Mouse (Mus musculus): Measurements from ENCODE around the gene Gas2. TPM values are rescaled to one million over a fixed set of nuclear protein-coding genes. Genes with fewer than 3 reads are reported as not detected.

The Gas2 gene
- polyA plus RNA-seq, 1 experiment from 2014 or later, result 34.0 TPM

GRCm38 (mm10) chr7:51872597-51872996 lies 10.8 kb downstream of the Gas2 start:
- H3K4me1 ChIP-seq (replicated peaks; ENCODE audit: control insufficient read depth, insufficient read depth, low read length), result no peaks in the 10 kb centered on the region
- H3K4me3 ChIP-seq (ENCODE audit: low read depth, low read length), result no peak overlapping the region
- no peaks in the 10 kb centered on the region for H3K36me3 ChIP-seq (ENCODE audit: control insufficient read depth, insufficient read depth, low read length)
- H3K27me3 ChIP-seq (ENCODE audit: control insufficient read depth, insufficient read depth, low read length), result no peaks in the 10 kb centered on the region
- H3K27ac ChIP-seq (ENCODE audit: low read depth, low read length), result no peak overlapping the region
- no peak for DNase-seq (ENCODE audit: low spot score)
- no peak overlapping the region for H3K4me2 ChIP-seq (ENCODE audit: low read depth, low read length, severe bottlenecking)
- no peak for ATAC-seq (replicated peaks; ENCODE audit: low FRiP score)
- H3K9me3 ChIP-seq (ENCODE audit: control insufficient read depth, low read length), result no peaks in the 10 kb centered on the region
- no peak overlapping the region for H3K9ac ChIP-seq (ENCODE audit: low read length)

- H3K27ac ChIP-seq (ENCODE audit: low read depth, low read length), result no peak overlapping the region
- H3K4me2 ChIP-seq (ENCODE audit: low read depth, low read length, severe bottlenecking), result no peak overlapping the region
- no peak for ATAC-seq (replicated peaks; ENCODE audit: low FRiP score)
- H3K4me1 ChIP-seq (replicated peaks; ENCODE audit: control insufficient read depth, insufficient read depth, low read length), result 0 out of 2 replicates have a peak, but pooled peaks cover 2% of the 10 kb centered on the region
- H3K4me3 ChIP-seq (ENCODE audit: low read depth, low read length), result no peak overlapping the region
- no peak overlapping the region for H3K9ac ChIP-seq (ENCODE audit: low read length)
- no peak for DNase-seq (ENCODE audit: low spot score)
- H3K9me3 ChIP-seq (ENCODE audit: control insufficient read depth, low read length), result no peaks in the 10 kb centered on the region
- no peaks in the 10 kb centered on the region for H3K36me3 ChIP-seq (ENCODE audit: control insufficient read depth, insufficient read depth, low read length)
- no peaks in the 10 kb centered on the region for H3K27me3 ChIP-seq (ENCODE audit: control insufficient read depth, insufficient read depth, low read length)
Observed at GRCm38 (mm10) chr7:51876316-51876715, 14.5 kb downstream of the Gas2 start.

DNA sequence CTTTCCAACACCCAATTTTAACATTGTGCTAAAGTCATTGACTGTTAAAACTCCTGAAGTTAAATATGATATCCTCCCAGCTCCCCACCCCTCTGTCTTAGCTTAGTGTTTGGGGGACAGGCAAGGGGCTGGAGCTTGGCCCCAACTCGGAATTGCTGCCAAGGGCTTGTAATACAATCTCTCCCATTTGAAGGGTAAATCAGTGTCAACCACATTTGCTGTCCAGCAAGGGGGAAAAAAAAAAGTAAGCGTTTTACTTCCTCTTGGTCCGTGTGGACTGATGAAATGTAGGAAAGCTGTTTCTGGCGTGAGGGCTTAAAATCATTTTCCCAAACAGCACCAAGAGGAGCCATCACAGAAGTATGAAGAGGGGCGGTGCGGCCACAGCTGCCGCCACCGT lies 16.9 kb downstream of the Gas2 start:
- Histone ChIP-seq H3K27ac (ENCODE audit: low read depth, low read length) (peak overlapping the region; percentile 53; the same call in 1 of the 2 replicates), H3K4me2 (ENCODE audit: low read depth, low read length, severe bottlenecking) (peak overlapping the region; percentile 79), H3K4me3 (ENCODE audit: low read depth, low read length) (peak overlapping the region; percentile 39), H3K9ac (ENCODE audit: low read length) (peak overlapping the region; percentile 79), H3K36me3 (ENCODE audit: control insufficient read depth, insufficient read depth, low read length) (no peaks in the 10 kb centered on the region), H3K27me3 (ENCODE audit: control insufficient read depth, insufficient read depth, low read length) (no peaks in the 10 kb centered on the region), H3K9me3 (ENCODE audit: control insufficient read depth, low read length) (no peaks in the 10 kb centered on the region), H3K4me1 (replicated peaks; ENCODE audit: control insufficient read depth, insufficient read depth, low read length) (0 out of 2 replicates have a peak, but pooled peaks cover 2% of the 10 kb centered on the region)
- DNase-seq (ENCODE audit: low spot score) (no peak), ATAC-seq (replicated peaks; ENCODE audit: low FRiP score) (no peak; the same call in 1 of the 2 replicates)
- 2% methylated on average over 8 of the region's 8 CpGs for WGBS

- Histone ChIP-seq H3K4me1 (replicated peaks; ENCODE audit: control insufficient read depth, insufficient read depth, low read length) (0 out of 2 replicates have a peak, but pooled peaks cover 2% of the 10 kb centered on the region), H3K9ac (ENCODE audit: low read length) (peak overlapping the region; percentile 79), H3K4me2 (ENCODE audit: low read depth, low read length, severe bottlenecking) (peak overlapping the region; percentile 79), H3K27ac (ENCODE audit: low read depth, low read length) (peak overlapping the region; percentile 53; the same call in 1 of the 2 replicates), H3K4me3 (ENCODE audit: low read depth, low read length) (peak overlapping the region; percentile 39), H3K9me3 (ENCODE audit: control insufficient read depth, low read length) (no peaks in the 10 kb centered on the region), H3K36me3 (ENCODE audit: control insufficient read depth, insufficient read depth, low read length) (no peaks in the 10 kb centered on the region), H3K27me3 (ENCODE audit: control insufficient read depth, insufficient read depth, low read length) (no peaks in the 10 kb centered on the region)
- ATAC-seq (replicated peaks; ENCODE audit: low FRiP score), result peak; percentile 96
- WGBS, result 1% methylated on average over 17 of the region's 17 CpGs
- DNase-seq (ENCODE audit: low spot score), result peak; percentile 75
Observed at GRCm38 (mm10) chr7:51879136-51879723, 17.4 kb downstream of the Gas2 start.

DNA sequence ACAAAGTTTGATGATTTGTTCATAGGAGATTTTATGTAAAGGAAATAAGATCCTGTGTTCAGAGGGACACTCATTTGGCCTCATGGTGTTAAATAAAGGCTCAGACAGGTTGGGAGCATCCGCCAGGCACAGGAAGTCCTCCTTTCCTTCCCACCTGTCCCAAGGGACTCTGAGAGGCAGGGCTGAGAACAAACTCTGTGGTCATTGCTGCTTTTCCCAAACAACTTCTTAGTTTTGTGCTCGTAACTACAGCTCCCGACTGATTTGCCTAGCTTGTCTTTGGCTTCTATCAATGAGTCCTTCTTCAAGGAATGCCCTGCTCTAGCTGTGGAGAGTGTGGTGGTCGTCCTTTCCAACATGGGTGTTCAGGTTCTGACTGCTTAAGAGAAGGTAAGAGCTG lies 18.3 kb downstream of the Gas2 start:
- Histone ChIP-seq H3K4me1 (replicated peaks; ENCODE audit: control insufficient read depth, insufficient read depth, low read length) (0 out of 2 replicates have a peak, but pooled peaks cover 2% of the 10 kb centered on the region), H3K27me3 (ENCODE audit: control insufficient read depth, insufficient read depth, low read length) (no peaks in the 10 kb centered on the region), H3K9ac (ENCODE audit: low read length) (no peak overlapping the region), H3K9me3 (ENCODE audit: control insufficient read depth, low read length) (no peaks in the 10 kb centered on the region), H3K36me3 (ENCODE audit: control insufficient read depth, insufficient read depth, low read length) (no peaks in the 10 kb centered on the region), H3K4me2 (ENCODE audit: low read depth, low read length, severe bottlenecking) (no peak overlapping the region), H3K27ac (ENCODE audit: low read depth, low read length) (no peak overlapping the region), H3K4me3 (ENCODE audit: low read depth, low read length) (no peak overlapping the region)
- ATAC-seq (replicated peaks; ENCODE audit: low FRiP score) (no peak), DNase-seq (ENCODE audit: low spot score) (no peak)
- 80% methylated on average over 4 of the region's 4 CpGs for WGBS

GRCm38 (mm10) chr7:51885345-51885744 lies 23.5 kb downstream of the Gas2 start:
- ATAC-seq (replicated peaks; ENCODE audit: low FRiP score), result no peak
- Histone ChIP-seq H3K27me3 (ENCODE audit: control insufficient read depth, insufficient read depth, low read length) (no peaks in the 10 kb centered on the region), H3K27ac (ENCODE audit: low read depth, low read length) (no peak overlapping the region), H3K9ac (ENCODE audit: low read length) (no peak overlapping the region), H3K4me3 (ENCODE audit: low read depth, low read length) (no peak overlapping the region), H3K36me3 (ENCODE audit: control insufficient read depth, insufficient read depth, low read length) (no peaks in the 10 kb centered on the region), H3K4me1 (replicated peaks; ENCODE audit: control insufficient read depth, insufficient read depth, low read length) (no peaks in the 10 kb centered on the region), H3K9me3 (ENCODE audit: control insufficient read depth, low read length) (no peaks in the 10 kb centered on the region), H3K4me2 (ENCODE audit: low read depth, low read length, severe bottlenecking) (no peak overlapping the region)
- WGBS, result 63% methylated on average over 3 of the region's 3 CpGs
- no peak for DNase-seq (ENCODE audit: low spot score)

GRCm38 (mm10) chr7:51887678-51888567 lies 26.1 kb downstream of the Gas2 start:
- Histone ChIP-seq H3K9me3 (ENCODE audit: control insufficient read depth, low read length) (no peaks in the 10 kb centered on the region), H3K4me3 (ENCODE audit: low read depth, low read length) (no peak overlapping the region), H3K9ac (ENCODE audit: low read length) (no peak overlapping the region), H3K27ac (ENCODE audit: low read depth, low read length) (no peak overlapping the region), H3K36me3 (ENCODE audit: control insufficient read depth, insufficient read depth, low read length) (no peaks in the 10 kb centered on the region), H3K4me1 (replicated peaks; ENCODE audit: control insufficient read depth, insufficient read depth, low read length) (no peaks in the 10 kb centered on the region), H3K4me2 (ENCODE audit: low read depth, low read length, severe bottlenecking) (no peak overlapping the region), H3K27me3 (ENCODE audit: control insufficient read depth, insufficient read depth, low read length) (no peaks in the 10 kb centered on the region)
- no peak for DNase-seq (ENCODE audit: low spot score)
- WGBS, result 82% methylated on average over 11 of the region's 11 CpGs
- no peak for ATAC-seq (replicated peaks; ENCODE audit: low FRiP score)

- Histone ChIP-seq H3K9ac (ENCODE audit: low read length) (no peak overlapping the region), H3K4me2 (ENCODE audit: low read depth, low read length, severe bottlenecking) (no peak overlapping the region), H3K9me3 (ENCODE audit: control insufficient read depth, low read length) (no peaks in the 10 kb centered on the region), H3K27ac (ENCODE audit: low read depth, low read length) (no peak overlapping the region), H3K4me1 (replicated peaks; ENCODE audit: control insufficient read depth, insufficient read depth, low read length) (no peaks in the 10 kb centered on the region), H3K4me3 (ENCODE audit: low read depth, low read length) (no peak overlapping the region), H3K36me3 (ENCODE audit: control insufficient read depth, insufficient read depth, low read length) (no peaks in the 10 kb centered on the region), H3K27me3 (ENCODE audit: control insufficient read depth, insufficient read depth, low read length) (no peaks in the 10 kb centered on the region)
- DNase-seq (ENCODE audit: low spot score) (no peak), ATAC-seq (replicated peaks; ENCODE audit: low FRiP score) (no peak)
- WGBS, result 96% methylated on average over 7 of the region's 7 CpGs
Observed at GRCm38 (mm10) chr7:51889601-51890000, 27.8 kb downstream of the Gas2 start.

Measured in forebrain, embryonic 11.5 days (tissue).